Mouse (Mus musculus): ENCODE measurements around the gene Tnfrsf25. TPM values are rescaled to one million over a fixed set of nuclear protein-coding genes. Genes with fewer than 3 reads are reported as not detected.

Tnfrsf25 gene
- total RNA-seq, 2 experiments from 2014 or later: 0.82 to 2.9 TPM

GRCm38 (mm10) chr4:152092751-152093293 is 22.9 kb upstream of the Tnfrsf25 start:
- DNase-seq: no peak

GRCm38 (mm10) chr4:152094233-152094632 is 21.5 kb upstream of the Tnfrsf25 start:
- DNase-seq: no peak

DNA sequence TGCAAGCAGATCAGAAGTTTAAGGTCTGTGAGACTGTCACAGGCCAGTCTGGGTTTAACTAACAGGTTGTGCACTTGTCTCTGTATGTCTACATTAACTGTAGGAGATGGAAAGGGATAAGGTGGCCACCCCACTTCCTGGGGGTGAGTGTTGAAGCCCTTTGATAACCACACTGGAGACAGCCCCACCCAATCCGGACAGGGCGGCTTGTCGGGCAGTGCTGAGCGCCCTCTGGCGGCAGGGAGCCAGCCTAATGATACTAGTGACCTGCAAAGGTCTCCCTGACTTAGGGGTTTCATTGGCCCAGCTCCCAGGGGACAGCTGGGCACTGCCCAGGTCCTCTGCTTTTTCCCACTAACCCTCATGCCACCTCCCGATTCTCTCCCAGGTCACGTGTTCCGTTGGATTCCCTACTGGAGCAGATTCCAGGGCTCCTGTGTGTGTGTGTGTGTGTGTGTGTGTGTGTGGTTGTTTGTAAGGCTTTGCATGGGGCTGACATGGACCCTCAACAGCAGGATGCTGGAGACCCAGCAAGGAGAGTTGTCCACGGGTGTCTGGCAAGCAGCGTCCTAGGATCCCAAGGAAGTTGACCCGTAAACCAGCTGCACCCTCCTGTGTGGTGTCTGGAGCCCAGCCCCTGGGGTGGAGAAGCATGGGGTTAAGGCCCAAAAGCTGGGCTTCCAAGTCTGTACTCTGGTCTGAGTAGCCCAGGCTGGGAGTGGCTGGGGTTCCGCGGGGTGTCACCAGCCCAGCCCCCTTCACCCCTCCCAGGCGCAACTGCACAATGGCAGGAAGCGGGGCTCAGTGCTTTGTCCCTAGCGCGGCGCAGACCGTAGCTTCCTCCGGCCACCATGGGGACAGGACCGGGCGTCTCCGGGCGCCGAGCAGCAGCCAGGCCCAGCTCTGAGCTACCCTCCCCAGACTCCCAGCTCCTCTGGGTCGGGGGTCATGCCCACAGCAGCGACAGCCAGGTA is 19.5 kb upstream of the Tnfrsf25 start:
- DNase-seq: peak; percentile 87

- peak; percentile 23 for DNase-seq
Observed at GRCm38 (mm10) chr4:152096927-152097326, 18.8 kb upstream of the Tnfrsf25 start.

GRCm38 (mm10) chr4:152097911-152098799 is 17.6 kb upstream of the Tnfrsf25 start:
- no peak for DNase-seq

GRCm38 (mm10) chr4:152100541-152100940 is 15.2 kb upstream of the Tnfrsf25 start:
- DNase-seq: peak; percentile 3

- DNase-seq: peak; percentile 2
Observed at GRCm38 (mm10) chr4:152101081-152101653, 14.6 kb upstream of the Tnfrsf25 start.

DNA sequence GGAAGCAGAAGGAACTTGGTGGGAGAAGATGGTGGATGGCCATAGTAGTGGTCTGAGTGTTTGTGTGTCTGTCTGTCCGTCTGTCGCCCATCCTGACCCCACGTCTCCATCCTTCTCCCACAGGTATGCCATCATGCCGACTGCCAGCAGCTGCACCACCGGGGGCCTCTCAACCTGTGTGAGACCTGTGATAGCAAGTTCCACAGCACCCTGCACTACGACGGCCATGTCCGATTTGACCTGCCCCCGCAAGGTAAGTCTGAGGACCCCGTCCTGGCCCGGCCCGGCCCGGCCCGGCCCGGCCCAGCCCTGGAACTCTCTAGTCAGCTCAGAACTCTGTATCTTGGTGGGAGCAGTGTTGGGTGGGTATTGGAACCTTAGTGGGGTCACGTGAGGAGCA is 13.8 kb upstream of the Tnfrsf25 start:
- DNase-seq: no peak

DNA sequence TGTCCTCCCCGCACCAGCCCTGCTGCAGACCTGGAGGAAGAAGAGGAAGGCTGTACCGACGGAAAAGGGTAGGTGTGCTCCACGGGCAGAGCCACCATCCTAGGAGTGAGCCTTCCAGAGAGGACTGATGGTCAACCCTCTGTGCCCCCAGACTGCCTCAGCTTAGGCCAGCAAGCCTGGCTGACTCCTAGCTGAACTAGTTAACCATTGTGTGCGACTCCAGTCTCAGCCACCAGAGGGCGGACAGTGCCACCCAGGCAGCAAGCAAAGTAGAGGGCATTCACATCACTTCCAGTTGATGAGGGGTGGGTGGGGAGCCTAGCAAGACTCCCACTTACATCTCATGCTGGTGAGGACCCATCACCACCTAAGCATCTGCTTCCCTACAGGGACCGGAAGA is 12.7 kb upstream of the Tnfrsf25 start:
- peak; percentile 81 for DNase-seq

GRCm38 (mm10) chr4:152106746-152107145 is 9.0 kb upstream of the Tnfrsf25 start:
- no peak for DNase-seq

- DNase-seq: no peak
Observed at GRCm38 (mm10) chr4:152107493-152107892, 8.2 kb upstream of the Tnfrsf25 start.

- DNase-seq: no peak
Observed at GRCm38 (mm10) chr4:152107971-152108509, 7.7 kb upstream of the Tnfrsf25 start.

DNA sequence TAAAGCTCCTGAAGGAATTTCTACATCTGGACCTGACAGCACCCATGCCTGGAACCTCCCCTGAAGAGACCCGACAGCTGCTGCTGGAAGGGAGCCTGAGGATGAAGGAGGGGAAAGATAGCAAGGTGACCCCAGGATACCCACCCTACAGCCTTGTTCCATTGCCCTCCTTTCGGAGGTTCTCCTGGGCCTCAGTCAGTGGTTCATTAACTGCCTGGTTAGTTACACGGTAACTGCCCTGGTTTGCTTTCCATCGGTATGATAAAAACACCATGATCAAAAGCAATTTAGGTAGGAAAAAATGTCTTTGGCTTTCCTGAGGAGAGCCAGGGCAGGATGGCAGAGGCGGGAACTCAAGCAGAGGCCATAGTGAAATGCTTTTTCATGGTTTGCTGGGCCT is 7.1 kb upstream of the Tnfrsf25 start:
- no peak for DNase-seq

- no peak for DNase-seq
Observed at GRCm38 (mm10) chr4:152109509-152109908, 6.2 kb upstream of the Tnfrsf25 start.

- DNase-seq: no peak
Observed at GRCm38 (mm10) chr4:152110689-152111088, 5.0 kb upstream of the Tnfrsf25 start.

DNA sequence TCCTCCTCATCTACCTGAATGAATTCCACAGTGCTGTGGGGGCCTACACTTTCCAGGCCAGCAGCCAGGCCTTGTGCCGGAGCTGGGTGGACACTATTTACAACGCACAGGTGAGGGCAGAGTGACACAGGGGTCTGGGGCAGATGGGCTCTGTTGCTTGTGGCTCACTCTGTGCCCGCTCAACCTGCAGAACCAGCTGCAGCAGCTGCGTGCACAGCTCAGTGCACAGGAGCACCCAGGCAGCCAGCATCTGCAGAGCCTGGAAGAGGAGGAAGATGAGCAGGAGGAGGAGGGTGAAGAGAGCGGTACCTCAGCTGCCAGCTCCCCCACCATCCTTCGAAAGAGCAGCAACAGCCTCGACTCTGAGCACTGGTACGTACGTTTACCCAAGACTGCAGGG is 3.4 kb upstream of the Tnfrsf25 start:
- DNase-seq: no peak

- no peak for DNase-seq
Observed at GRCm38 (mm10) chr4:152114080-152114479, 1.7 kb upstream of the Tnfrsf25 start.

- DNase-seq: no peak
Observed at GRCm38 (mm10) chr4:152117538-152117937, 1.8 kb downstream of the Tnfrsf25 start.

DNA sequence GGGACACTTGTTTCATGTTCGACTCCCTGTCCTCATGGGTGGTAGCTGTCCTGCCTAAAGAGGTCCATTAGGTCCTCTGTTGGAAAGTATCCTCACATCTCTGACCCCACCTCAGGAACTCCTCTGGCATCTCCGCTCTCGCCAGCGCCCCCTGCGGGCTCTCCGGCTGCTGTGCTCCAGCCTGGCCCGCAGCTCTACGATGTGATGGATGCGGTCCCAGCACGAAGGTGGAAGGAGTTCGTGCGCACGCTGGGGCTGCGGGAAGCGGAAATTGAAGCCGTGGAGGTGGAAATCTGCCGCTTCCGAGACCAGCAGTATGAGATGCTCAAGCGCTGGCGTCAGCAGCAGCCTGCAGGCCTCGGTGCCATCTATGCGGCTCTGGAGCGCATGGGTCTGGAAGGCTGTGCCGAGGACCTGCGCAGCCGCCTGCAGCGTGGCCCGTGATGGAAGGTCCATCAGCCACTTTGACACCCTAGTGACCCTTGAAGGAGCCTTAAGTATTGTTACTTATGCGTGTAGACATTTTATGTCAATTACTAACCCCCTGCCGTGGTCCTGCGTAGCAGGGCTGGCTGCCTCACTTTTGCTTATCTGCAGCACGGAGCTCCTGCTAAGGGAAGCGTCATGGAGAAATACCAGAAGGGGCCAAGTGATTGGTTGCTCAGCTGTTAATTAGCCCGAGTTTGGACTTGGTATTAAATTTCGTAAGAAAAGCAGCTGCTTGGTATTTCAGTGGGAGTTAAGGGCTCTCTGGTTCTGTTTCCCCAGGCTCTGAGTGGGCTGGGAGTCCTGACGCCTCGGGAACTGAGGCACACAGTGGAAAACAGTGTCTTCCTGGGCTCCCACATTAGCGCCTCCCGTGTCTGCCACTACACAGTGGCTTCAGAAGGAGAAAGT is 3.9 kb downstream of the Tnfrsf25 start:
- peak; percentile 69 for DNase-seq

DNA sequence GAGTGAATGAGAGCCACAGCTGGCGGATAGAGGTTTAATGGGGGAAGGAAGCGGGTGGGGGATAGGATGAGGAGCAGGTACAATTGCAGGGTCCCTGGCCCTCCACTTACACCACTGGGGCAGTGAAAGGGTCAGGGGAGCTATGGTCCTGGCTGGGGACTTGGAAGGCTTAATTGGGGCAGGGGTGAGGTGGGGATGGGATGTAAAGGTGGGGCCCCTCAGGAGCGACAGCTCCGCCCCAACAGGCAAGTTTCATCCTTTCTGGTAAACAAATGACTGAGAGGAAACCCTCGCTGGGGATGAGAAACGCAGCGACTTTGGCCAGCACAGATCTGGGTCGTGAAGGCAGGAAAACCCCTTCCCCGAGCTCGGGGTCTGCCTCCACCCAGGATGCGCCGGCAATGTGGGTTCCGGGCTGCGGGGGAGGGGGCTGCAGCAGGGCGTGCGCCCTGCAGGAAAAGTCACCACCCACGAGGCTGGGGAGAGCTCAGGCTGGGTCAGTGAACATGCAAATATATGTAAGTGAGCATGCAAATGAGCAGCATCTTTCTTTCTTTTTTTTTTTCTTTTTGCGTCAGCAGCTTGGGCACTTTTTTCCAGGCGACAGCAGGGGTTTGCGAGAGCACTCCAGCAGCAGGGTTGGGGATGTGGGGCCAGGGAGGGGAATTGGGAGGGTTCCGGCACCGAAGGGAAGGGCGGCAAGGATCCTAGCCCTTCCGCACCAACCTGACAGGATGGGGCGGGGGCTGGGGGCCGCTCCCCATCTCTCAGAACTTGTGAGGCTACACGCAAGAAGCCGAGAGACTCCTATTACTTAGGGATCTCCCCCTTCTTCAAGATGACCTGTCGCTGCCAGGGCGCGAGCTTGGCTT is 4.8 kb downstream of the Tnfrsf25 start:
- DNase-seq: no peak

Measured in gastrocnemius, postnatal 10 days (tissue).